Mouse (Mus musculus): ENCODE data around the gene Tnr. TPM values are rescaled to one million over a fixed set of nuclear protein-coding genes. Genes with fewer than 3 reads are reported as not detected.

The Tnr gene
- polyA plus RNA-seq, 1 experiment from 2014 or later = 0.04 TPM

- Histone ChIP-seq H3K27me3 (peaks cover 23% of the 10 kb centered on the region), H3K27ac (no peak overlapping the region), H3K9ac (no peak overlapping the region), H3K36me3 (no peaks in the 10 kb centered on the region), H3K4me3 (no peak overlapping the region), H3K9me3 (no peaks in the 10 kb centered on the region), H3K4me2 (no peak overlapping the region), H3K4me1 (peaks cover 13% of the 10 kb centered on the region; the same call in 1 of the 2 replicates)
- 82% methylated on average over 12 of the region's 12 CpGs for WGBS
- ATAC-seq (ENCODE audit: insufficient number of reproducible peaks, insufficient read depth, low FRiP score, low TSS enrichment, low read depth) = no peak
Observed at GRCm38 (mm10) chr1:159773671-159774070, 250.1 kb downstream of the Tnr start.

DNA sequence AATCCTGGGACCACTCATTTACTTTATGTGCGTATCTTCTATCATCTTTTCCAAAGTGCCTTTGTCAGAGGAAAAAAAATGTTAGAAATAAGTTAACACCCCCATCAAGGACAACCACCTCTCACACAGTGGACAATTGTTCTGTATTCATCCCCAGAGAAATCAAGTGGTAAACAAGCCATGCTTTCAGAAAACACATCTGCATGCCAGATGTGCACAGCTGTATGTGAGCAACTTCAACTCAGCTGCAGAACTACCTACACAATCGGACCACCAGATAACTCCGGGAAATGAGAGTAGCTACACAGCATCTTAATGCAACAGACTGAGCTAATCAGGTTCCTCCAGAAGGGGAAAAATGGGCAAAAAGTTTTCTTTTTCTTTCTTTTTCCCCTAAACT lies 251.6 kb downstream of the Tnr start:
- 29% methylated on average over 3 of the region's 3 CpGs for WGBS
- H3K4me3 ChIP-seq = no peak overlapping the region
- H3K9ac ChIP-seq = no peak overlapping the region
- H3K36me3 ChIP-seq = no peaks in the 10 kb centered on the region
- no peak overlapping the region for H3K4me2 ChIP-seq
- H3K9me3 ChIP-seq = no peaks in the 10 kb centered on the region
- H3K27me3 ChIP-seq = peaks cover 23% of the 10 kb centered on the region
- H3K27ac ChIP-seq = no peak overlapping the region
- H3K4me1 ChIP-seq = peaks cover 9% of the 10 kb centered on the region; the same call in 1 of the 2 replicates
- no peak for ATAC-seq (ENCODE audit: insufficient number of reproducible peaks, insufficient read depth, low FRiP score, low TSS enrichment, low read depth)

GRCm38 (mm10) chr1:159777107-159777506 lies 253.5 kb downstream of the Tnr start:
- H3K4me3 ChIP-seq = no peak overlapping the region
- no peak overlapping the region for H3K4me2 ChIP-seq
- no peak for ATAC-seq (ENCODE audit: insufficient number of reproducible peaks, insufficient read depth, low FRiP score, low TSS enrichment, low read depth)
- WGBS = 67% methylated on average over 3 of the region's 3 CpGs
- H3K9me3 ChIP-seq = no peaks in the 10 kb centered on the region
- no peak overlapping the region for H3K9ac ChIP-seq
- peaks cover 17% of the 10 kb centered on the region for H3K27me3 ChIP-seq
- no peaks in the 10 kb centered on the region for H3K36me3 ChIP-seq
- peaks cover 7% of the 10 kb centered on the region; the same call in 1 of the 2 replicates for H3K4me1 ChIP-seq
- no peak overlapping the region for H3K27ac ChIP-seq

DNA sequence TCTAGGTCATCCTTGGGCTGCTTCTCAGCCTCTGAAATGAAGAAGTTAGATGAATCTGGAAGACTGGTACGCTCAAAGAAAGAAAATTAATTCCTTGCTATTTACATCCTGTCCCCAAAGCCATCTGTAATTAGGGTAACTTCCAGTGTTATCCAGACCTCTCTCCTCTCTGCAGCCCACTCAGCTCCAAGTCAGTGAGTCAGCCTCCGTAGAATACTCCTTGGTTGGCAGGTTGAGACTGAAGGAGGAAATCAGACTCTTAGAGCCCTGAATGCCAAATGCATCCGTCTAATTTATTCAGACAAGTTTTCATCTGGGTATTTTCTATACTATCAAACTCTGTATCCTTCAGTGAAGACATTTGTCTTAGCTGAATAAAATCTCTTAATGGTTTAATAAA lies 255.9 kb downstream of the Tnr start:
- Histone ChIP-seq H3K4me3 (no peak overlapping the region), H3K4me1 (peaks cover 7% of the 10 kb centered on the region; the same call in 1 of the 2 replicates), H3K9me3 (no peaks in the 10 kb centered on the region), H3K4me2 (no peak overlapping the region), H3K27ac (no peak overlapping the region), H3K36me3 (no peaks in the 10 kb centered on the region), H3K9ac (no peak overlapping the region), H3K27me3 (peaks cover under 1% of the 10 kb centered on the region; the same call in 1 of the 2 replicates)
- 74% methylated on average over 3 of the region's 3 CpGs for WGBS
- no peak for ATAC-seq (ENCODE audit: insufficient number of reproducible peaks, insufficient read depth, low FRiP score, low TSS enrichment, low read depth)

DNA sequence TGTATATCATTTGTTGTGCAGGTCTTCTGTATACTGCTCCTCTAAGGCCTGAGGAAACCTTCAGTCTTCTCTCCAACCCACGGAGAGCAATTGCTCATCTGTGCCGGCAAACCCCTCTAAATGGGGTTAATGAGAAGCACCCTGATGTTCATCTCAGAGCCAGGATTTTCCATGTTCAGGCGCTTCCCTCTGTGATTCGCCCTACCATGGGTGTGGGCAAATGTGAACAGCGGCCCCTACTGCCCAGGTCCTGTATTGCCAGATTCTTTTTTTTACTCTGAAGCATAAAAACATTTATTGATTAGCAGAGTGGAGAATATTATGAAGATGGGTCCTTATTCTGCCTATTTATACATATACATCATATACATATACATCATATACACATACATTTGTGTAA lies 260.3 kb downstream of the Tnr start:
- H3K9me3 ChIP-seq = no peaks in the 10 kb centered on the region
- H3K27ac ChIP-seq = no peak overlapping the region
- no peaks in the 10 kb centered on the region for H3K36me3 ChIP-seq
- no peak overlapping the region for H3K4me3 ChIP-seq
- WGBS = 28% methylated on average over 5 of the region's 5 CpGs
- no peaks in the 10 kb centered on the region for H3K4me1 ChIP-seq
- ATAC-seq (ENCODE audit: insufficient number of reproducible peaks, insufficient read depth, low FRiP score, low TSS enrichment, low read depth) = no peak
- H3K4me2 ChIP-seq = no peak overlapping the region
- no peak overlapping the region for H3K9ac ChIP-seq
- no peaks in the 10 kb centered on the region for H3K27me3 ChIP-seq

GRCm38 (mm10) chr1:159788312-159788711 lies 264.7 kb downstream of the Tnr start:
- H3K36me3 ChIP-seq = no peaks in the 10 kb centered on the region
- no peak overlapping the region for H3K4me2 ChIP-seq
- WGBS = 83% methylated on average over 4 of the region's 4 CpGs
- no peak overlapping the region for H3K9ac ChIP-seq
- H3K9me3 ChIP-seq = no peaks in the 10 kb centered on the region
- no peak overlapping the region for H3K27ac ChIP-seq
- H3K4me1 ChIP-seq = no peaks in the 10 kb centered on the region
- no peak overlapping the region for H3K4me3 ChIP-seq
- no peaks in the 10 kb centered on the region for H3K27me3 ChIP-seq
- ATAC-seq (ENCODE audit: insufficient number of reproducible peaks, insufficient read depth, low FRiP score, low TSS enrichment, low read depth) = no peak

DNA sequence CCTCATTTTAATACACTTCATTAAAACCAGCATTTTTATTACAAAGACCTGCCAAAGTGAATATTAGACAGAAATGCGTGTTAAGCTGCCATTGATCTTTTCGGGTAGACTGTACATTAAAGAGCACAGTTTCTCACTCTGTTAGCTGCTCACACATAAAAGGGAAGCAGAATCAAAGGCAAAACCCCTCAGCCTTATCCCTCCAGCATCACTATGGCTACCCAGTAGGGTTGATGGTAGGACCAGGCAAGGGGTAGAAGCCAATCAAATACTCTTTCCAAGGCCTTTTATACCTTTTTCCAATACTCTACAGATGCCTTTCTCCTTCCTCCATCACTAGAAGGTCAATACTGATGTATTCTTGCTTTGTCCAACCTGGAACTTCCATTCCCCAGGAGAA lies 269.0 kb downstream of the Tnr start:
- H3K9me3 ChIP-seq = no peaks in the 10 kb centered on the region
- no peaks in the 10 kb centered on the region for H3K27me3 ChIP-seq
- no peak overlapping the region for H3K4me3 ChIP-seq
- no peaks in the 10 kb centered on the region for H3K36me3 ChIP-seq
- no peak overlapping the region for H3K4me2 ChIP-seq
- no peak for ATAC-seq (ENCODE audit: insufficient number of reproducible peaks, insufficient read depth, low FRiP score, low TSS enrichment, low read depth)
- 94% methylated on average over 2 of the region's 2 CpGs for WGBS
- no peak overlapping the region for H3K27ac ChIP-seq
- H3K4me1 ChIP-seq = no peaks in the 10 kb centered on the region
- H3K9ac ChIP-seq = no peak overlapping the region

- H3K27ac ChIP-seq = no peak overlapping the region
- no peak overlapping the region for H3K4me3 ChIP-seq
- H3K9ac ChIP-seq = no peak overlapping the region
- H3K4me1 ChIP-seq = no peaks in the 10 kb centered on the region
- H3K27me3 ChIP-seq = no peaks in the 10 kb centered on the region
- H3K9me3 ChIP-seq = no peaks in the 10 kb centered on the region
- 64% methylated on average over 2 of the region's 2 CpGs for WGBS
- H3K36me3 ChIP-seq = no peaks in the 10 kb centered on the region
- ATAC-seq (ENCODE audit: insufficient number of reproducible peaks, insufficient read depth, low FRiP score, low TSS enrichment, low read depth) = no peak
- H3K4me2 ChIP-seq = no peak overlapping the region
Observed at GRCm38 (mm10) chr1:159796021-159796420, 272.5 kb downstream of the Tnr start.

GRCm38 (mm10) chr1:159800366-159800765 lies 276.8 kb downstream of the Tnr start:
- H3K4me2 ChIP-seq = no peak overlapping the region
- H3K27me3 ChIP-seq = no peaks in the 10 kb centered on the region
- ATAC-seq (ENCODE audit: insufficient number of reproducible peaks, insufficient read depth, low FRiP score, low TSS enrichment, low read depth) = no peak
- 85% methylated on average over 5 of the region's 5 CpGs for whole genome bisulfite sequencing
- no peaks in the 10 kb centered on the region for H3K4me1 ChIP-seq
- no peak overlapping the region for H3K4me3 ChIP-seq
- no peaks in the 10 kb centered on the region for H3K9me3 ChIP-seq
- H3K9ac ChIP-seq = no peak overlapping the region
- H3K27ac ChIP-seq = no peak overlapping the region
- no peaks in the 10 kb centered on the region for H3K36me3 ChIP-seq

GRCm38 (mm10) chr1:159801753-159802152 lies 278.2 kb downstream of the Tnr start:
- Histone ChIP-seq H3K4me2 (no peak overlapping the region), H3K9ac (no peak overlapping the region), H3K9me3 (no peaks in the 10 kb centered on the region), H3K36me3 (no peaks in the 10 kb centered on the region), H3K27ac (no peak overlapping the region), H3K4me3 (no peak overlapping the region), H3K4me1 (no peaks in the 10 kb centered on the region), H3K27me3 (no peaks in the 10 kb centered on the region)
- ATAC-seq (ENCODE audit: insufficient number of reproducible peaks, insufficient read depth, low FRiP score, low TSS enrichment, low read depth) = no peak
- 68% methylated on average over 4 of the region's 4 CpGs for WGBS

GRCm38 (mm10) chr1:159803711-159804110 lies 280.1 kb downstream of the Tnr start:
- no peak for ATAC-seq (ENCODE audit: insufficient number of reproducible peaks, insufficient read depth, low FRiP score, low TSS enrichment, low read depth)
- Histone ChIP-seq H3K9ac (no peak overlapping the region), H3K27ac (no peak overlapping the region)

DNA sequence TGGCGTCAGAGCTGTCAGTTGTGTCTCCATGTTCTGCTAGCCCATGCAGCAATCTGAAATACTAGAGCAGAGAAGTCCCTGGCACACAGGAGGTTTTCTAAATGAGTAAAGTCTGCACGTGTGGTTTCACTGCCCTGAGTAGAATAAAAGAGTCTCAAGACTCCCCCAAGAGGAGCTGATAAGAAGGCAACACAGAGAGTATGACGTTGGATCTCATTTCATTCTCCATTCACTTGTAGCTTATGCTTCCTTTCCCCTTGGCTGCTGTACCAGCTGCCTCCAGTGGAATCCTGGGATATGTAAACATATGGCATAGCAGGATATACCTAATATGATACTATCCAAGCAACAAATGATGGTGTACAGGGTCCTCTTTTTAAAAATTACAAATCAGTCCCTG lies 285.9 kb downstream of the Tnr start:
- Histone ChIP-seq H3K4me3 (no peak overlapping the region), H3K9me3 (no peaks in the 10 kb centered on the region), H3K9ac (no peak overlapping the region), H3K4me1 (peaks cover 13% of the 10 kb centered on the region), H3K4me2 (no peak overlapping the region), H3K27me3 (no peaks in the 10 kb centered on the region), H3K27ac (no peak overlapping the region), H3K36me3 (no peaks in the 10 kb centered on the region)
- WGBS = 49% methylated on average over 3 of the region's 3 CpGs
- ATAC-seq (ENCODE audit: insufficient number of reproducible peaks, insufficient read depth, low FRiP score, low TSS enrichment, low read depth) = no peak

More at GRCm38 (mm10) chr1:159803711-159804110, 280.1 kb downstream of the Tnr start:
- Histone ChIP-seq H3K4me2 (no peak overlapping the region), H3K27me3 (no peaks in the 10 kb centered on the region), H3K9me3 (no peaks in the 10 kb centered on the region), H3K4me1 (no peaks in the 10 kb centered on the region), H3K4me3 (no peak overlapping the region), H3K36me3 (no peaks in the 10 kb centered on the region)

DNA sequence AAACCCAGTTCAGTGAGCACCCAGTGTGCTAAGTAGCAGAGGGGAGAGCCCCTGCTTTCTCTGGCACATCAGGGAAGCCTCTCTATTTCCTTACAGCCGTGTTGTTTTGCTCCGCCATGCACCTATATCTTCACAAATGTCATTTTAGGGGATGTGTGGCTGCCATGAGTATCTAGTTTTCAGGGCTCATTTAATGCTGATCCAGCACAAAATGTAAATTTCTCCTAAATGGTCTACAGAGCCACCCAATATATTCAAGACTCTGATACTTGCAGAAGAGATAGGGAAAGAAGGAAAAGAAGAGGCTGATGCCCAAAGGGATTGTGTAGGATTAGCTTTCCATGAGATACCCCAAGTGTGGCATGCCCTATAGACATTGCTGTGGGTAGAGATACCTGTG lies 288.2 kb downstream of the Tnr start:
- Histone ChIP-seq H3K36me3 (no peaks in the 10 kb centered on the region), H3K27ac (no peak overlapping the region), H3K4me3 (no peak overlapping the region), H3K27me3 (no peaks in the 10 kb centered on the region), H3K4me1 (peaks cover 23% of the 10 kb centered on the region), H3K9me3 (no peaks in the 10 kb centered on the region), H3K9ac (no peak overlapping the region), H3K4me2 (no peak overlapping the region)
- WGBS = 79% methylated on average over 2 of the region's 2 CpGs
- no peak for ATAC-seq (ENCODE audit: insufficient number of reproducible peaks, insufficient read depth, low FRiP score, low TSS enrichment, low read depth)
